Mouse (Mus musculus) heart, adult 9 months (tissue): ENCODE data around the gene Spaca3.

Experiments used
- DNase-seq, 2 experiments: peaks; one replicate each; pipeline ENCODE4 v3.0.0; 2022; ENCODE audit warnings: low spot score in 2 of 2

Gene Spaca3

DNA sequence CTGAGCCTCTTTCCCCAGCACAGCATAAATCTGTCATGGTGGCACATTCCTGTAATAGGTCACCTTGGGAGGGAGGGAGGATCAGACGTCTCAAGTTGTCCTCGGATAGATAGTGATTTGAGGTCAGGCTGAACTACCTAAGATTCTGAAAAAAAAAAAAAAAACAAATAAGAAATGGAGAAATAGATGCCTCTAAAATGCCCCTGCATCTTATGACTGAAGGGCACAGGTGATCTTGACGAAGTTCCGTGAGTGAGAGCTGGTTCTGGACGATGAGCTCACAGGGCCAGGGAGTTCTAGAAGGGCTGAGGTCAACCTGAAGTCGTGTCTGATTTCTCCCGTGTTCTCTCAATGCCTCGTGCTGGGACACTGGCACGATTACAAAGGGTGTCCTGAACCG lies at the start of gene Spaca3:
Gene Spaca3 (plus strand): TSS at position 301 of the 400 bp plus-strand sequence.
- no peak for DNase-seq

DNA sequence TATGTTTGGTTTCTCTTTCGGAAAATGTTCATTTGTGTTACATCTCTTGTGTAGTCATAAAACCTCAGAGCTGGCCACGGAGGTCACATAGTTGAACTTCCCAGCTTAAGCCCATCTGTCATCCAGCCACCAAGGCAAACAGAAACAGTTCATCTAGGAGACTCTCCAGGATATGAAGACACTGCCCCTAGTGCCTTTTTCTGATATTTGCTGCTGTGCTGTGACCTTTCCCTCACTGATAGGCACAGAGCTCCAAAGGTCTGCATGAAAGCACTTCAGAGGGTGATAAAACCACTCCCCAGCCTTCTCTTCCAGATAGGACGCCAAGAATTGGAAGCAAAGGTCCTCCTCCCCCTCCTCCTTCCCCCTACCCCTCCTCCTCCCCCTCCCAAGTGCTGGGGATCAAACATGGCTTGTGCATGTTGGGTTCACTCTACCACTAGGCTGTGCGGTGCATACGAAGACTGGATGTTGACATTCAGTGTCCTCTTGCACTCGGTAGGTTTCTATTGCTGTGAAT lies 49.6 kb upstream of the Spaca3 start:
- DNase-seq: no peak

GRCm38 (mm10) chr11:80809666-80809992 lies 48.5 kb upstream of the Spaca3 start:
- DNase-seq: no peak

DNA sequence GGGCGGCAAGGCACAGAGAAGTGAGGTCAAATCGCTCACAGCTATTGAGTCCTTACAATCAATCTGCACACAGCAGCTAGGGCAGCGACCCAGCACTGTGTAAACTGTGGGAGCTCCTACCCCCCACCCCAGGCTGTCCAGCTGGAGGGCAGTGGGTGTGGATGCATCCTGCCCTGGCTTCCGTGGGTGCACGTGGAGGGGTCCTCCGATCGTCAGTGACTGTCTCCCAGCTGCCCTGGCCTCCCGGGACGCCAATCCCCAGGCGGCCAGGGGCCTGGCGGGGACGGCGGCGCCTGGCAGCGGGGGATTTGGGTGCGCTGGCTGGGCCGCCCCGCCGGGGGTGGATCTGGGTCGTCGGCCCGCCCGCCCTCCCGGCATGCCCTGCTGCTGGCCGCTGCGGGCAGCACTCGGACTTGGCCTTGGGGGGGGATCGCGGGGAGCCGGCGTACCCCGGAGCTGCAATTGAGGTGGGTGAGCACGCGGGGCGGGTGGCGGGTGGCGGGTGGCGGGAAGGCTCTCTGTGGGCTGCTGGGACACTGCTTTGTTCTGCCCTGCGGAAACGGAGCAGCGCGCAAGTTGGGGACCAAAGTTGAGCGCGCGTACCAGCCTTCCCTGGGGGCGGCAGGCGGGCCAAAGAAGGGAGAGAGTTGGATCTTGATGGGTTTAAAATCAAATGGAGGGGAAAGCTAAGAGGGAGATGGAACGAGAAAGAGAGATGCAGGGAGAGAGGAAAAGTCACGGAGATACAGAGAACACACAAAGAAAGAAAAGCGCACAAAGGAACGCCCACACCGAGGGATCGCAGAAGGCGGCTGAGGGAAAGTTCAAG lies 48.0 kb upstream of the Spaca3 start, which contains the start of gene Tmem98:
Gene Tmem98 (plus strand): TSS at position 183 of the 829 bp plus-strand sequence.
- DNase-seq: peak; percentile 18 to 27

DNA sequence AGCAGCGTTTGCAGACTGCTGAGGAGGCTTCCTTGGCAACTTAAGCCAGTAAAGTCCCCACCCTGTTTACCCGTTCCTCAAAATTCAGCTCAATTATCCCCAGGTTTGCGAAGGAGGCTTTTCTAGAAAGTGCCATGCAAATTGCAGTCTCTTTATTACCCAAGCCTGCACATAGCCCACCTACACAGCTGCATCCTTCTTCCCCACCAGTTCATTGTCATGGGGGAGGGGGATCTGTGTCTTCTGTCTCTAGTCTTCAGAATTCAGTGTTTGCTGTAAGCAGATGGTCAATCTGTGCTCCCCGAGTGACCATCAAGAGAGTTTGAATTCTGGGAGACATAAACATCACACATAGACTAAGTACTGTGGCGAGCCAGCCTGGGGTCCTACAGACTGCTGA lies 47.0 kb upstream of the Spaca3 start:
- DNase-seq: no peak

DNA sequence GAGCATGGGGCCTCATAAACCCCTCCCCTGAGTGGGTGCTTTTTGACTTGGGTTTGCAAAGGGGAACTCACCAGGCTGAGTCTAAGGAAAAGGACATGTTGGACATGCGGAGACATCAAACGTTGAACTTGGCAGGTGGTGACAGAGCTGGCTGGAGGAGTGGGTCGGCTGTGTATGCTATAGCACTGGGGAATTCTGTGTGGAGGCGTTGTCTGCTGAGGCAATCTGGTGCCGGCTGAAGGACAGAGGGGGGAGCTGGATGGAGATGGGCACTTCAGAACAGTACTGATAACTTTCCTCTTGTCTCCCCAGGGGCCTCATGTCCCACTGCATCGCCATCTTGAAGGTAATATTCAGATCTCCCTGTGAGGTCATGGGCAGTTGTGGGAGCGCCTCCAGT lies 42.8 kb upstream of the Spaca3 start:
- DNase-seq: no peak

GRCm38 (mm10) chr11:80818060-80818697 lies 40.0 kb upstream of the Spaca3 start:
- DNase-seq: peak; percentile 74 to 86

- DNase-seq: no peak
These were observed 38.1 kb upstream of the Spaca3 start for GRCm38 (mm10) chr11:80820085-80820484.

- peak; percentile 42 to 69 for DNase-seq
These were observed 36.9 kb upstream of the Spaca3 start for GRCm38 (mm10) chr11:80821296-80821695.

DNA sequence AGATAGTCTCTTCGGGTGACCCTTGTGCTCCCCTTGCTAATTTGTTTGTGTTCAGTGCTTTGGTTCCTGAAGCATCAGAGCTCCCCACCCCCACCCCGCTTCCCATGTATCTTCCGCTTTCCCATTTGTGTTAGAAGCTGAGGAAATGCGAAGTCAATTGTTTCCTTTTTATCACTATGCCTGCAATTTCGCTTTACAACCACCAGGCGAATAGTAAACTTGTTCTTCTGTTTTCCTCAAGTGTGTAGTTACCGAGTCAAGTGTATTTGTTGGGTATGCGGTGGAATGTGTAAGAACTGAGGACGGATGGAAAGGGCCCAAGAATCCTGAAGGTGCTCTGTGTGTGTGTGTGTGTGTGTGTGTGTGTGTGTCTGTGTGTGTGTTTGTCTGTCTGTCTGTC lies 36.4 kb upstream of the Spaca3 start:
- DNase-seq: no peak

DNA sequence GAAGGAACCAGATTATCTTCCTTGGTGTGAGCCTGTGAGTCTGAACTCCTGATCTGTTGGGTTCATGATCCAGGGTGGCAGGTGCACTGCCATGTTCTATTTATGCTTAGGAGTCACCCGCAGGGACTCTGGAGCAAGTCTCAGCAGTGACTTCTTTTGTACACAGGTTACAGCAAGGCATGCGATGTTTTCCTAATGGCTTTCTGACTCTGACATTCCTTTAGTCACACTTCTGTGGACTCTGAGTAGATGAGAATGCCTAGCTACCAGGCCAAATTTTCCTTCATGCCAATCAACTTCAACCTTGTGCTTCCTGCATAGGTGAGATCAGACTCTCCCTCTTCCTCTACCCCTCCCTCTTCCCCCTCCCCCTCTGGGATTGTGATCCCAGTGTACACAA lies 22.8 kb upstream of the Spaca3 start:
- DNase-seq: no peak

- no peak for DNase-seq
These were observed 22.3 kb upstream of the Spaca3 start for GRCm38 (mm10) chr11:80835841-80836240.

DNA sequence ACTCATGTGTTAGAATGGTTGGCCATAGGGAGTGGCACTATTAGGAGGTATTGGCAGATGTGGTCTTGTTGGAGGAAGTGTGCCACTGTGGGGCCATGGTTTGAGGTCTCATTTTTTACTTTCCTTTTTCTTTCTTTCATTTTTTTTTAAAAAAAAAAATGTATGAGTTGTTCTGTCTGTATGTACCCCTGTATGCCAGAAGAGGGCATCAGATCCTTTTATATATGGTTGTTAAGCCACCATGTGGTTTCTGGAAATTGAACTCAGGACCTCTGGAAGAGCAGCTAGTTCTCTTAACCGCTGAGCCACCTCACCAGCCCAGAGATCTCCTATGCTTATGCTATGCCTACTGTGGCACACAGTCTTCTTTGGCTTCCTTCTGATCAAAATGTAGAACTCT lies 19.4 kb upstream of the Spaca3 start:
- DNase-seq: no peak

DNA sequence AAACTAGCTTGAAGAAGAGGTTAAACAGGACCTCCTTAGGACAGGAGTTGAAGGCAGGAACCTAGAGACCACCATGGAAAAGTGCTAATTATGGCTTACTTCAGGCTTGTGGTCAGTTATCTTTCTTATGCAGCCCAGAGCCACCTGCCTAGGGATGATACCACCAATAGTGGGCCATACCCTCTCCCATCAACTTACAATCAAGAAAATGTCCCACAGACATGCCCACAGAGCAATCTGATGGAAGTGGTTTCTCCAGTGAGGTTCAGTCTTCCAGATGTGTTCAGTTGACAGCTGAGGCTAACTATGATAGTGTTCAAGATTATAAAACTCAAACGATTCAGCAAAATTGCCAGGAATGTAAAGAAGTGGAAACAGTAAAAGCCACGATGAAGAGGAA lies 14.7 kb upstream of the Spaca3 start:
- DNase-seq: no peak

DNA sequence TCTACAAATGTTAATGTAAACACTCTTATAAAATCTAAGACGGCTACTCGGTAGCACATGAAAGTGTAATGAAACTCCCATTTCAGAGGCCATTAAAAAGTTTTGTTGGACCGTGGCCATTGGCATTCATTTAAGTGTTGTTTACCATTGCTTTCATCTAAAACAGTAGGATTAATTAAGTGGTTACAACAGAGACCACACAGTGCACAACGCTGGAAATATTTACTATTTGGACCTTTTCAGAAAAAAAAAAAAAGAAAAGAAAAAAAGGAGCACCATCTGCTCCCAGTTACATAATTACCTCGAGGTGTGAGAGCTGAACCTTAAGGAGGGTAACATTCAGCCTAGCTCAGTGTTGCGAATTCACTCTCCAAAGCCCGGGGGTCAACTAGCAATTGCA lies 12.7 kb upstream of the Spaca3 start:
- DNase-seq: no peak

DNA sequence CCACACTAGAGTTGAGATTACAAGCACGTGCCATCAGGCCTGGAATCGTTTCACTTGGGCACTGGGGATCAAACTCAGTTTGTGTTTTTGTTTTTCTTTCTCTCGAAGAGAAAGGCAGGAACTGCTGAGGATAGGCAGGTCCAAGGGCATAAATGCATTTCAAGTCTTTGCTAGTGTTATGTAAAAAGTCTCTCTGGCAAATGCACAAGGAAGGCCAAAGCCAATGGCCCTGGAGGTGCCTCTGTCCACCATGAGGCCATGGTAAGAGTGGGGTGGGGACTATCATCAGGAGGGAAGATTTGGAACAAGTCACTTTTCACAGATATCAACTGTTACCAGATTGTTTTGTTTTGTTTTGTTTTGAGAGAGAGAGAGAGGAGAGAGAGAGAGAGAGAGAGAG lies 12.1 kb upstream of the Spaca3 start:
- no peak for DNase-seq

- DNase-seq: no peak
These were observed 10.0 kb upstream of the Spaca3 start for GRCm38 (mm10) chr11:80848131-80848530.

GRCm38 (mm10) chr11:80851859-80852258 lies 6.3 kb upstream of the Spaca3 start:
- peak in 1 of 2 experiments; percentile 5 for DNase-seq

- DNase-seq: no peak
These were observed 5.2 kb upstream of the Spaca3 start for GRCm38 (mm10) chr11:80853014-80853413.

DNA sequence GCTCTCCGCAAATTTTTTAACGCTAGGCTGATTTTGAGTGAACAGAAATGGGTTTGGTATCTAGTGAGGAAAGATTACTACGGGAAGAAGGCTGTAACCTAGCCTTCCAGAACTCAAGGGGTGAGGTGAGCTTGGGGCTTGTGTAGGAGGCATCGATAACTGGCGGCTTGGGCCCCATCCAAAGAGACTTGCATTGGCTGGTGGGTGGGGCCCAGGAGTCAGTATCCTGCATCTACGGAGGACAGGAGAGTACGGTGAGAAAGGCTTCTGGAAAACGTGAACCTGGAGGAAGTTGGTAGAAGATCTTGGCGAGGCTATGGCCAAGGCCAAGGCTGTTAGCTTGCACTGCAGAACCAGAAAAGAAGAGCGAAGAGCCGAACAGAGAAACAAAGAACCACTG lies 3.7 kb upstream of the Spaca3 start:
- no peak for DNase-seq

DNA sequence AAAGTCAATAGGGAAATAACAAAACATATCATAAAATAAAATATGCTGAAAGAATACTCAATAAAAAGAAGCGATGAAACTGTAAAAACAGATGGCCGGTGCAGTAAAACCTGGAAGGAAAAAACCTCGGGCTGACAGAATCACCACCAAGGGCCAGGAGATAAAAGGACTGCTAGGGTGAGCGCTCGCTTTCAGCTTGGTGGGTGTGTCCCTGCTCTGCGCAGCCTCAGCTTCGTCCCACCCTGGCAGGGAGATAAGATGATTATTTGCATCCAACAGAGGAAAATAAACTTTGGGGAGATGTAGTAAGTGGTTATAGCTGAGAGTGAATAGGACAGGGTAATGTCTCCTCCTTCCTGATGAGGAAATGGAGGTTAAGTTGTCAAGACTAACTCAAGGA lies 3.3 kb upstream of the Spaca3 start:
- no peak for DNase-seq

GRCm38 (mm10) chr11:80856827-80857226 lies 1.3 kb upstream of the Spaca3 start:
- DNase-seq: no peak

- DNase-seq: no peak
These were observed 4.8 kb downstream of the Spaca3 start for GRCm38 (mm10) chr11:80862941-80863340.
